Mouse (Mus musculus) liver, embryonic 14.5 days (tissue): Measurements from ENCODE around the gene Olfr27. TPM values are rescaled to one million over a fixed set of nuclear protein-coding genes. Genes with fewer than 3 reads are reported as not detected.

ENCODE experiments used
- ATAC-seq: fragments of 200-750 bp; cut with Nextera tagmentation; 2 replicates; pipeline ENCODE4 v1.8.0; 2017; ENCODE audit warnings: moderate number of reproducible peaks, mild to moderate bottlenecking, moderate library complexity; ENCODE audit not compliant: insufficient read depth
- DNase-seq, 3 experiments: peaks; one replicate each; pipeline ENCODE4 v3.0.0-alpha.2; 2012 to 2013; ENCODE audit warnings: low read depth in 3 of 3, low spot score in 3 of 3
- H3K27ac ChIP-seq: fragments of 300-500 bp; sonication (generic); 2 replicates; pipeline ENCODE4 v1.5.1; 2014; ENCODE audit warnings: moderate library complexity, mild to moderate bottlenecking, control low read depth, inconsistent platforms
- H3K27me3 ChIP-seq: fragments of 300-500 bp; sonication (generic); 2 replicates; pipeline ENCODE4 v1.6.1; 2014; ENCODE audit warnings: mild to moderate bottlenecking, low read length, moderate library complexity; ENCODE audit not compliant: control insufficient read depth, insufficient read depth
- H3K36me3 ChIP-seq: fragments of 300-500 bp; sonication (generic); replicated peaks from 2 replicates; pipeline ENCODE4 v1.6.1; 2014; ENCODE audit warnings: low read depth; ENCODE audit not compliant: control insufficient read depth, insufficient read depth
- H3K4me1 ChIP-seq, 2 experiments: fragments of 200-500 bp in 1 of 2; fragments of 300-500 bp in 1 of 2; sonication (generic) in 1 of 2; replicated peaks; 2 replicates each; pipeline ENCODE4 v1.6.1; 2012 to 2014; ENCODE audit warnings: antibody characterized with exemption in 1 of 2, inconsistent platforms in 1 of 2, low read length in 1 of 2; ENCODE audit not compliant: control insufficient read depth in 2 of 2, insufficient read depth in 2 of 2
- H3K4me2 ChIP-seq: fragments of 300-500 bp; sonication (generic); 2 replicates; pipeline ENCODE4 v1.6.1; 2014; ENCODE audit warnings: low read depth, mild to moderate bottlenecking, control low read depth, moderate library complexity
- H3K4me3 ChIP-seq, 2 experiments: fragments of 200-500 bp in 1 of 2; fragments of 300-500 bp in 1 of 2; sonication (generic) in 1 of 2; 2 replicates each; pipeline ENCODE4 v1.5.1; 2012 to 2014; ENCODE audit warnings: low read depth in 2 of 2, low read length in 2 of 2, mild to moderate bottlenecking in 2 of 2, control low read depth in 1 of 2, inconsistent platforms in 1 of 2, moderate library complexity in 1 of 2; ENCODE audit not compliant: insufficient read depth in 1 of 2
- H3K9ac ChIP-seq: fragments of 300-500 bp; sonication (generic); replicated peaks from 2 replicates; pipeline ENCODE4 v1.6.1; 2014; ENCODE audit warnings: mild to moderate bottlenecking, control low read depth, moderate library complexity
- H3K9me3 ChIP-seq: fragments of 300-500 bp; sonication (generic); 2 replicates; pipeline ENCODE4 v1.6.1; 2016; ENCODE audit warnings: low read length, mixed read lengths; ENCODE audit not compliant: control insufficient read depth
- CTCF ChIP-seq: IDR thresholded peaks from 2 replicates; pipeline ENCODE4 v1.5.1; 2016; ENCODE audit warnings: antibody characterized with exemption, low read depth, control low read depth
- EP300 ChIP-seq: IDR thresholded peaks from 2 replicates; pipeline ENCODE4 v1.6.1; 2016; ENCODE audit warnings: antibody characterized with exemption, low read depth
- WGBS: fragments of 180-500 bp; shearing (Covaris S2); extraction: QIAGEN DNeasy Blood & Tissue Kit; methylation state at CpG from one replicate; pipeline ENCODE4 v1.1.7; 2014; ENCODE audit not compliant: insufficient replicate concordance; 5-methylcytosine and 5-hydroxymethylcytosine counted together
- polyA plus RNA-seq, 2 experiments: library from polyadenylated mRNA; depleted of rRNA in 1 of 2; stranded (reverse) in 1 of 2; unstranded in 1 of 2; fragments of >200 nt; fragmentation: Nextera tagmentation in 1 of 2; extraction: Ambion mirVana in 1 of 2; gene quantifications; 2 replicates each; pipeline versions ENCODE4 v1.2.1 to v1.2.3; 2012 to 2014

The Olfr27 gene
- not detected in 2 replicates for polyA plus RNA-seq (2012; rRNA removed)
- not detected in 2 replicates for polyA plus RNA-seq (2014; fragmentation: Nextera tagmentation; extraction: Ambion mirVana)

DNA sequence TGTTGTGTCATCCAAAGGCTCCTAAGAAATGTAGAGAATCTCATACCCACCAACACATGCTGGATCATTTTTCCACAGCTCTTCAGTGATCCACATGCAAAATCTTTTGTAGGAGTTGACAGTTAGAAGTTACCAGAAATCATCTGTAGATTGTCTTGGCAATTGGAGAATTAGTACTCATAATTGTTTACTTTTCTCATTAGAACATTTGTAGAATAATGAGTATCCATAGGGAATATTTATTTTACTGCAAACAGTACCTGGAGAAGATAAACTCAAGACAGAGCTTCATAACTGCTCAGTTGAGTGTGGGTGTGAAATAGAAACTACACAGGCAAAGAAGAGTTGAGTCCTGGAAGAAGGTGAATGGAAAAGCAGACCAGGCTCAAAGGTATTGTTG lies at the start of gene Olfr27:
Olfr27 (plus strand) TSS at position 301 of the 400 bp plus-strand sequence.
- no peaks in the 10 kb centered on the region for H3K27me3 ChIP-seq
- H3K9ac ChIP-seq = no peak within 1 kb of the TSS
- DNase-seq (no peak), ATAC-seq (no peak)
- H3K4me2 ChIP-seq = no peak within 1 kb of the TSS
- H3K9me3 ChIP-seq = no peaks in the 10 kb centered on the region
- TF ChIP-seq EP300 = no peak
- no peak for TF ChIP-seq CTCF
- no peaks in the 10 kb centered on the region for H3K36me3 ChIP-seq
- no peaks in the 10 kb centered on the region for H3K4me1 ChIP-seq
- no peak within 1 kb of the TSS for H3K27ac ChIP-seq
- no peak within 1 kb of the TSS for H3K4me3 ChIP-seq

DNA sequence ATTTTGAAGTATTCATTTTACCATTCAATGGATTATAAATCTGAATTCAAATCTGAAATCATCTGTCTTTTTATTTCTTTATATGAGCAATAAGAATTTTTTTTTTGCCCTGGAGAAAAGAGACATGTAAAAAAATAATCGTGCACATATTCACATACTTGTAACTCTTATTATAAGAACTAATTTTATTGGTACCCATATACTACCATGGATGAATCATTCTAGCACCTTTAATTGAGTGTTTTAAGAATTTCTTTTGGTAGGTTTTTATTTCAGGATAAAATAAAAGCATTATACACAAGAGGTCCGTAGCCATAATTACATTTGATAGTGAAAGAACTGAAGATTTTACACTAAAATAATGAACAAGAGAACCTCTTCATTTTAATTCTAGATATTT lies 49.1 kb upstream of the Olfr27 start, which contains the start of gene Olfr938:
Olfr938 (minus strand) TSS at position 101 of the 400 bp plus-strand sequence.
- Histone ChIP-seq H3K36me3 (no peaks in the 10 kb centered on the region), H3K4me2 (no peak within 1 kb of the TSS), H3K4me3 (no peak within 1 kb of the TSS), H3K27me3 (no peaks in the 10 kb centered on the region), H3K9ac (no peak within 1 kb of the TSS), H3K27ac (no peak within 1 kb of the TSS), H3K9me3 (no peaks in the 10 kb centered on the region), H3K4me1 (no peaks in the 10 kb centered on the region)
- ATAC-seq (no peak), DNase-seq (no peak)
- no peak for TF ChIP-seq EP300
- TF ChIP-seq CTCF = no peak
- 58% methylated on average over 2 of the region's 2 CpGs for WGBS

DNA sequence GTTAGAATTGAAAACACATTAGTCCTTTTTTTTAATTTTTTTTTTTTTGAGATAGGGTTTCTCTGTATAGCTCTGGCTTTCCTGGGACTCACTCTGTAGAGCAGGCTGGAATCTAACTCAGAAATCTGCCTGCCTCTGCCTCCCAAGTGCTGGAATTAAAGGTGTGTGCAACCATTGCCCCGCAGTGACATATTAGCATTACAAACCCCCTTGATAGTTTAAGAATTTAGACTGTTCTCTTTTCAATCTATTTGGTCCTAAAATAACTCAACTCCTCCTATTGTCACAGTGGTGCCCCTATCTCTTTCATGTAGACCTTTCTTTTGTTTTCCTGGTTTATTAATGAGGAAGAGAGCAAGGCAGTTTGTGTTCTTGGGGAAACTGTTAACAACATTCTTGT lies 605 bp upstream of the Olfr27 start:
- no peak overlapping the region for H3K4me3 ChIP-seq
- no peak for DNase-seq
- no peak overlapping the region for H3K4me2 ChIP-seq
- H3K36me3 ChIP-seq = no peaks in the 10 kb centered on the region
- TF ChIP-seq EP300 = no peak
- no peak for TF ChIP-seq CTCF
- ATAC-seq = no peak
- no peaks in the 10 kb centered on the region for H3K4me1 ChIP-seq
- H3K27me3 ChIP-seq = no peaks in the 10 kb centered on the region
- no peaks in the 10 kb centered on the region for H3K9me3 ChIP-seq
- H3K27ac ChIP-seq = no peak overlapping the region
- 62% methylated on average over 1 of the region's 1 CpGs for WGBS
- H3K9ac ChIP-seq = no peak overlapping the region

DNA sequence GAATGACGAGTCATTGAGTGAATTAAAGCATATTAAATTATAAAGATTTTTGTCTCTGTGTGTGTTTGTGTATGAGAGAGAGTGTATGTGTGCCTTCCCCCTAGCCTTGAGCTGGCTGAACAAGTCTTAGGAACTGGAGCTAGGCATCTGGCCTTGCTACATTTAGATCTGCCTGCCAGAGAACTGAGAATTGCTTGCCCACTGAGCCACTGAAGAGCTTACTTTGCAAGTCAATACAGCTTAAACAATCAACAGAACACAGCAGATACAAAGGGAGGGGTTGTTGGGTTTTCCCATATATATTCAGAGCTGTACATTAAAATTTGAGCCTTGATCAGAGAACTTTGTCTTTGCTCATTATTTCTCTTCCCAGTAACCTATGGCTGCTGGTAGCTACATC lies 24.5 kb downstream of the Olfr27 start:
- DNase-seq (no peak), ATAC-seq (no peak)
- Histone ChIP-seq H3K4me1 (no peaks in the 10 kb centered on the region), H3K4me3 (no peak overlapping the region), H3K27me3 (no peaks in the 10 kb centered on the region), H3K9me3 (no peaks in the 10 kb centered on the region), H3K9ac (no peak overlapping the region), H3K27ac (no peak overlapping the region), H3K4me2 (no peak overlapping the region), H3K36me3 (no peaks in the 10 kb centered on the region)
- 34% methylated on average over 1 of the region's 1 CpGs for WGBS
- TF ChIP-seq EP300 (no peak), CTCF (no peak)

DNA sequence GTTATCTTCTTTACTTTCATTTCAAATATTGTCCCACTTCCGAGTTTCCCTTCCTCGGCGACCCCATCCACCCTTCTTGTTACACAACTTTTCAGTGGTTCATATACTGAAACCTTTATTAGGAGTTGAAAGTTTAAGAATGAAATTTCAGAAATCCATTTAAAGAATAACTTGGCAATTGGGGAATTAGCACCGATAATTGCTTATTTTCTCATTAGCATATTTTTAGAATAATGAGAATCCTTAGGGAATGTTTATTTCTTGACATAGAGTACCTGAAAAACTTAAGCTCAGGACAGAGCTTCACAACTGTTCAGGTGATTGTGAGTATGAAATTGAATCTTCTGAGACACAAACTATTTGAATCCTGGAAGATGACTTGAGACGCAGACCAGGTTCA lies 38.1 kb downstream of the Olfr27 start, which contains the start of gene Olfr943:
Olfr943 (plus strand) TSS at position 301 of the 400 bp plus-strand sequence.
- ATAC-seq = no peak
- TF ChIP-seq EP300 (no peak), CTCF (no peak)
- H3K9ac ChIP-seq = no peak within 1 kb of the TSS
- 66% methylated on average over 5 of the region's 5 CpGs for WGBS
- no peaks in the 10 kb centered on the region for H3K9me3 ChIP-seq
- H3K27ac ChIP-seq = no peak within 1 kb of the TSS
- DNase-seq = no peak
- no peak within 1 kb of the TSS for H3K4me2 ChIP-seq
- no peaks in the 10 kb centered on the region for H3K27me3 ChIP-seq
- H3K36me3 ChIP-seq = no peaks in the 10 kb centered on the region
- no peak within 1 kb of the TSS for H3K4me3 ChIP-seq
- H3K4me1 ChIP-seq = no peaks in the 10 kb centered on the region

Other genes starting within 250 kb of the Olfr27 start
- gene Olfr930, start 198.3 kb upstream of the Olfr27 start, polyA plus RNA-seq (2012; rRNA removed) = not detected in 2 replicates
- not detected in 2 replicates for gene Olfr930, start 198.3 kb upstream of the Olfr27 start, polyA plus RNA-seq (2014; fragmentation: Nextera tagmentation; extraction: Ambion mirVana)
- gene Olfr933, start 155.8 kb upstream of the Olfr27 start, polyA plus RNA-seq (2012; rRNA removed) = not detected in 2 replicates
- gene Olfr933, start 155.8 kb upstream of the Olfr27 start, polyA plus RNA-seq (2014; fragmentation: Nextera tagmentation; extraction: Ambion mirVana) = not detected in 2 replicates
- not detected in 2 replicates for gene Olfr934, start 139.8 kb upstream of the Olfr27 start, polyA plus RNA-seq (2012; rRNA removed)
- gene Olfr934, start 139.8 kb upstream of the Olfr27 start, polyA plus RNA-seq (2014; fragmentation: Nextera tagmentation; extraction: Ambion mirVana) = not detected in 2 replicates
- gene Olfr935, start 128.4 kb upstream of the Olfr27 start, polyA plus RNA-seq (2012; rRNA removed) = not detected in 2 replicates
- not detected in 2 replicates for gene Olfr935, start 128.4 kb upstream of the Olfr27 start, polyA plus RNA-seq (2014; fragmentation: Nextera tagmentation; extraction: Ambion mirVana)
- not detected in 2 replicates for gene Olfr146, start 104.8 kb upstream of the Olfr27 start, polyA plus RNA-seq (2012; rRNA removed)
- gene Olfr146, start 104.8 kb upstream of the Olfr27 start, polyA plus RNA-seq (2014; fragmentation: Nextera tagmentation; extraction: Ambion mirVana) = not detected in 2 replicates
- gene Olfr937, start 63.2 kb upstream of the Olfr27 start, polyA plus RNA-seq (2012; rRNA removed) = not detected in 2 replicates
- not detected in 2 replicates for gene Olfr937, start 63.2 kb upstream of the Olfr27 start, polyA plus RNA-seq (2014; fragmentation: Nextera tagmentation; extraction: Ambion mirVana)
- not detected in 2 replicates for gene Olfr938, start 49.2 kb upstream of the Olfr27 start, polyA plus RNA-seq (2012; rRNA removed)
- not detected in 2 replicates for gene Olfr938, start 49.2 kb upstream of the Olfr27 start, polyA plus RNA-seq (2014; fragmentation: Nextera tagmentation; extraction: Ambion mirVana)
- gene Olfr943, start 38.2 kb downstream of the Olfr27 start, polyA plus RNA-seq (2012; rRNA removed) = not detected in 2 replicates
- not detected in 2 replicates for gene Olfr943, start 38.2 kb downstream of the Olfr27 start, polyA plus RNA-seq (2014; fragmentation: Nextera tagmentation; extraction: Ambion mirVana)
- gene Olfr944, start 73.8 kb downstream of the Olfr27 start, polyA plus RNA-seq (2012; rRNA removed) = not detected in 2 replicates
- not detected in 2 replicates for gene Olfr944, start 73.8 kb downstream of the Olfr27 start, polyA plus RNA-seq (2014; fragmentation: Nextera tagmentation; extraction: Ambion mirVana)
- gene Olfr1537, start 121.9 kb downstream of the Olfr27 start, polyA plus RNA-seq (2012; rRNA removed) = not detected in 2 replicates
- gene Olfr1537, start 121.9 kb downstream of the Olfr27 start, polyA plus RNA-seq (2014; fragmentation: Nextera tagmentation; extraction: Ambion mirVana) = not detected in 2 replicates
- gene Olfr945, start 148.7 kb downstream of the Olfr27 start, polyA plus RNA-seq (2012; rRNA removed) = not detected in 2 replicates
- not detected in 2 replicates for gene Olfr945, start 148.7 kb downstream of the Olfr27 start, polyA plus RNA-seq (2014; fragmentation: Nextera tagmentation; extraction: Ambion mirVana)
- gene Olfr948, start 197.9 kb downstream of the Olfr27 start, polyA plus RNA-seq (2012; rRNA removed) = not detected in 2 replicates
- not detected in 2 replicates for gene Olfr948, start 197.9 kb downstream of the Olfr27 start, polyA plus RNA-seq (2014; fragmentation: Nextera tagmentation; extraction: Ambion mirVana)